Mouse (Mus musculus) layer of hippocampus, postnatal 36 days (tissue): ENCODE data around the gene Hoxd10. TPM values are rescaled to one million over a fixed set of nuclear protein-coding genes. Genes with fewer than 3 reads are reported as not detected.

Experiments used
- DNase-seq, 2 experiments: peaks; one replicate each; pipeline ENCODE4 v3.0.0; 2022
- total RNA-seq, 2 experiments: library from RNA; stranded (reverse); gene quantifications; 2 replicates each; pipeline ENCODE4 v1.2.3; 2021

The Hoxd10 gene
- total RNA-seq, 2 experiments from 2014 or later = not detected

GRCm38 (mm10) chr2:74667191-74667841 is 24.4 kb upstream of the Hoxd10 start:
- no peak for DNase-seq

GRCm38 (mm10) chr2:74667842-74668357 is 23.8 kb upstream of the Hoxd10 start, which contains the start of gene Hoxd13:
Hoxd13 (plus strand) TSS chr2:74668310.
- DNase-seq = no peak

GRCm38 (mm10) chr2:74668370-74669229 is 23.1 kb upstream of the Hoxd10 start:
- no peak for DNase-seq

GRCm38 (mm10) chr2:74669230-74669578 is 22.5 kb upstream of the Hoxd10 start:
- no peak for DNase-seq

- no peak for DNase-seq
These were observed 22.0 kb upstream of the Hoxd10 start for GRCm38 (mm10) chr2:74669650-74670235.

GRCm38 (mm10) chr2:74670632-74671188 is 21.0 kb upstream of the Hoxd10 start:
- no peak for DNase-seq

- no peak for DNase-seq
These were observed 19.9 kb upstream of the Hoxd10 start for GRCm38 (mm10) chr2:74671847-74672246.

- DNase-seq = no peak
These were observed 19.0 kb upstream of the Hoxd10 start for GRCm38 (mm10) chr2:74672481-74673362.

GRCm38 (mm10) chr2:74673835-74674425 is 17.8 kb upstream of the Hoxd10 start:
- DNase-seq = no peak

- DNase-seq = no peak
These were observed 16.7 kb upstream of the Hoxd10 start, which contains the start of gene Hoxd12 for GRCm38 (mm10) chr2:74674881-74675665. Hoxd12 (plus strand) TSS chr2:74675013.

- DNase-seq = no peak
These were observed 15.9 kb upstream of the Hoxd10 start for GRCm38 (mm10) chr2:74675666-74676282.

- no peak for DNase-seq
These were observed 15.2 kb upstream of the Hoxd10 start for GRCm38 (mm10) chr2:74676376-74677052.

GRCm38 (mm10) chr2:74677106-74677505 is 14.6 kb upstream of the Hoxd10 start:
- no peak for DNase-seq

GRCm38 (mm10) chr2:74678891-74679595 is 12.7 kb upstream of the Hoxd10 start, which contains the start of gene Hoxd11:
Hoxd11 (plus strand) TSS chr2:74679557.
- no peak for DNase-seq

GRCm38 (mm10) chr2:74679596-74679971 is 12.1 kb upstream of the Hoxd10 start:
- DNase-seq = no peak

- DNase-seq = no peak
These were observed 11.7 kb upstream of the Hoxd10 start for GRCm38 (mm10) chr2:74679980-74680379.

- DNase-seq = no peak
These were observed 10.9 kb upstream of the Hoxd10 start for GRCm38 (mm10) chr2:74680561-74681398.
